Mouse (Mus musculus): ENCODE results near the gene Cdkn3. TPM values are rescaled to one million over a fixed set of nuclear protein-coding genes. Genes with fewer than 3 reads are reported as not detected.
A peak's percentile ranks its signal among the peaks of the same experiment; 100 is the strongest.

Gene Cdkn3
- total and polyA plus RNA-seq, 2 experiments, result 0.31 TPM; not detected in 1

DNA sequence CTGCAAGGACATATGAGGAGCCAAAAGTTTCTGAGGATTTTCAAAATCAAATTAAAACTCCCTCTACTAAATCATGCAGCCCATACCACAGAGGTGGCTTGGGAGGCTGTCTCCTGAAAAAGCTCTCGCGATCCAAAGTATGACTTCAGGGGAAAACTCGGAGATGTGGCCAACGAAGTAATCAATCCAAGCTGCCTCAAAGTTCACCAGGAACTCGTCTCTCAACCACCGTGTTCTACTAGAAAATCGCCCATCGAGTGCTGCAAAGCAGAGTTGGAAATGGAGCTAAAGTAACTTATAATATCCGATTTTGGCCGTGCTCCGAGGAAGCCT lies 27.1 kb downstream of the Cdkn3 start:
- TF ChIP-seq POLR2A (IDR thresholded peaks at IDR 0.05; ENCODE audit: extremely low read depth, insufficient read depth, low read length), result no peak
- TF ChIP-seq CTCF (IDR thresholded peaks at IDR 0.05; ENCODE audit: low read depth, low read length), result no peak
- DNase-seq (ENCODE audit: extremely low read depth, low read depth, low spot score), result peak; percentile 61
- Histone ChIP-seq H3K4me1 (ENCODE audit: control insufficient read depth, insufficient read depth, low read length) (peaks cover 14% of the 10 kb centered on the region), H3K9ac (ENCODE audit: low read depth, low read length) (peak overlapping the region; percentile 98), H3K27me3 (ENCODE audit: control insufficient read depth, insufficient read depth, low read length) (no peaks in the 10 kb centered on the region), H3K36me3 (ENCODE audit: control insufficient read depth, insufficient read depth, low read length) (peaks cover 4% of the 10 kb centered on the region), H3K4me3 (ENCODE audit: insufficient read depth, low read depth, low read length) (peak overlapping the region; percentile 100), H3K27ac (replicated peaks; ENCODE audit: insufficient read depth, low read depth, low read length) (peak overlapping the region; percentile 88), H3K79me2 (ENCODE audit: control insufficient read depth, insufficient read depth, low read length) (peaks cover 22% of the 10 kb centered on the region; the same call in 1 of the 2 replicates)
- 0% methylated on average over 11 of the region's 11 CpGs for WGBS

GRCm38 (mm10) chr14:46787787-46788504 lies 27.6 kb downstream of the Cdkn3 start, which contains the start of gene Cnih1:
Gene Cnih1 (minus strand): TSS chr14:46788411.
- H3K36me3 ChIP-seq (ENCODE audit: control insufficient read depth, insufficient read depth, low read length), result no peaks in the 10 kb centered on the region; the same call in 1 of the 2 replicates
- DNase-seq (ENCODE audit: extremely low read depth, low read depth, low spot score), result peak; percentile 71
- peaks cover 22% of the 10 kb centered on the region; the same call in 1 of the 2 replicates for H3K79me2 ChIP-seq (ENCODE audit: control insufficient read depth, insufficient read depth, low read length)
- H3K4me1 ChIP-seq (ENCODE audit: control insufficient read depth, insufficient read depth, low read length), result peaks cover 14% of the 10 kb centered on the region
- 2% methylated on average over 82 of the region's 86 CpGs for WGBS
- peak within 1 kb of the TSS; percentile 98 for H3K9ac ChIP-seq (ENCODE audit: low read depth, low read length)
- peak within 1 kb of the TSS; percentile 100 for H3K4me3 ChIP-seq (ENCODE audit: insufficient read depth, low read depth, low read length)
- no peaks in the 10 kb centered on the region for H3K27me3 ChIP-seq (ENCODE audit: control insufficient read depth, insufficient read depth, low read length)
- TF ChIP-seq POLR2A (IDR thresholded peaks at IDR 0.05; ENCODE audit: extremely low read depth, insufficient read depth, low read length) (peak; percentile 26; the same call in 1 of the 2 replicates), CTCF (IDR thresholded peaks at IDR 0.05; ENCODE audit: low read depth, low read length) (peak; percentile 81)
- H3K27ac ChIP-seq (replicated peaks; ENCODE audit: insufficient read depth, low read depth, low read length), result peak within 1 kb of the TSS; percentile 88

DNA sequence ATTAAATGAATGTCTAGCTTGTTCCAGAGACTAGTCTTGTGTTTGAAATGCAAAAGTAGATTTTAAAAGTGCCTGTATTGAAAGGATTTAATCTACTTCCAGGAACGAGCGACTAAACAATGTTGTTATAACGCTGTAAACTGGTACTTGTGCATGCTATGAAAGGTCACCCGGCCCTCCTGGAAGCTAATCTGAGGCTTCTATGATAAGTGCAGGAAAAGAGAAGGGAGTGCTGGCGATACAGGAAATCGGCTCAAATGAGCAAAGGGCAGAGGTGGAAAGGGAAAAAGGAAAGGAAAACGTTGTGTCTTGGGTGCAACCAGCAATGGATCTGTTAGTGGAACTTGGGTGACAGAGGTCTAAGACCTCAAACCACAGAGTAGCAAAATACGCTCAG lies 28.2 kb downstream of the Cdkn3 start:
- H3K4me1 ChIP-seq (ENCODE audit: control insufficient read depth, insufficient read depth, low read length), result peaks cover 14% of the 10 kb centered on the region
- WGBS, result 13% methylated on average over 8 of the region's 8 CpGs
- peak overlapping the region; percentile 64 for H3K27ac ChIP-seq (replicated peaks; ENCODE audit: insufficient read depth, low read depth, low read length)
- peak overlapping the region; percentile 100 for H3K4me3 ChIP-seq (ENCODE audit: insufficient read depth, low read depth, low read length)
- no peaks in the 10 kb centered on the region for H3K27me3 ChIP-seq (ENCODE audit: control insufficient read depth, insufficient read depth, low read length)
- peaks cover 19% of the 10 kb centered on the region; the same call in 1 of the 2 replicates for H3K79me2 ChIP-seq (ENCODE audit: control insufficient read depth, insufficient read depth, low read length)
- H3K36me3 ChIP-seq (ENCODE audit: control insufficient read depth, insufficient read depth, low read length), result no peaks in the 10 kb centered on the region; the same call in 1 of the 2 replicates
- no peak for DNase-seq (ENCODE audit: extremely low read depth, low read depth, low spot score)
- peak overlapping the region; percentile 38; the same call in 1 of the 2 replicates for H3K9ac ChIP-seq (ENCODE audit: low read depth, low read length)
- TF ChIP-seq CTCF (IDR thresholded peaks at IDR 0.05; ENCODE audit: low read depth, low read length) (no peak), POLR2A (IDR thresholded peaks at IDR 0.05; ENCODE audit: extremely low read depth, insufficient read depth, low read length) (no peak)

DNA sequence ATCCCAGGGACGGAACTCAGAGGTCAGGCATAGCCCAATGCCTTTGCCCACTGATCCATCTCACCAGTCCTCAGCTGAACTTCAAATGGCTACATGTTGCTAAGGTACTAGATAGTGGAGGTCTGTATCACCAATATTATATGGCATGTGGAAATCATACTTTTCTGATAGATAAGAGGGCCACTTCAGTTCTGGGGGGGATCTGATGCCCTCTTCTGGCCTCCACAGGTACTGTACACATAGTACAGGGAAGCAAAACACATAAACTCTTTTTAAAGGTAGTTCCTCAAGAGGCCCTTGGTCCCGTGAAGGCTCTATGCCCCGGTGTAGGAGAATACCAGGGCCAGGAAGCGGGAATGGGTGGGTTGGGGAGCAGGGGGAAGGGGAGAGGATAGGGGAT lies 30.0 kb downstream of the Cdkn3 start:
- WGBS, result 88% methylated on average over 4 of the region's 4 CpGs
- Histone ChIP-seq H3K9ac (ENCODE audit: low read depth, low read length) (no peak overlapping the region), H3K4me1 (ENCODE audit: control insufficient read depth, insufficient read depth, low read length) (peaks cover 14% of the 10 kb centered on the region), H3K27ac (replicated peaks; ENCODE audit: insufficient read depth, low read depth, low read length) (no peak overlapping the region), H3K4me3 (ENCODE audit: insufficient read depth, low read depth, low read length) (no peak overlapping the region), H3K36me3 (ENCODE audit: control insufficient read depth, insufficient read depth, low read length) (no peaks in the 10 kb centered on the region), H3K27me3 (ENCODE audit: control insufficient read depth, insufficient read depth, low read length) (no peaks in the 10 kb centered on the region), H3K79me2 (ENCODE audit: control insufficient read depth, insufficient read depth, low read length) (peaks cover 7% of the 10 kb centered on the region; the same call in 1 of the 2 replicates)
- DNase-seq (ENCODE audit: extremely low read depth, low read depth, low spot score), result no peak
- no peak for TF ChIP-seq POLR2A (IDR thresholded peaks at IDR 0.05; ENCODE audit: extremely low read depth, insufficient read depth, low read length)
- no peak for TF ChIP-seq CTCF (IDR thresholded peaks at IDR 0.05; ENCODE audit: low read depth, low read length)

DNA sequence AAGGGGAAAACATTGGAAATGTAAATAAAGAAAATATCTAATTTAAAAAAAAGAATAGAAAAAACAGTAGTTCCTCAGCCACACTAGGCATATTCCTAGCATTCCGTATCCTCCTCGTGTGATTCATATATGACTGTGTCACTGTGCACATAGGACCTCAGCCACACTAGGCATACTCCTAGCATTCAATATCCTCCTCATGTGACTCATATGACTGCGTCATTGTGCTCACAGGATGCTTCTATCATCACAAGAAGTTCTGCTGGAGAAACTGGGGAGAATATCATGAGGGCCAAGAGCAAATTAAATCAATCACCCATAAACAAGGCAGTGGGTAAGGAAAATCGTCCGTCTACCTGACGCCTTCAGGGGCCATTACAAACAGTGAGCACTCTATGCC lies 30.4 kb downstream of the Cdkn3 start:
- Histone ChIP-seq H3K79me2 (ENCODE audit: control insufficient read depth, insufficient read depth, low read length) (peaks cover 6% of the 10 kb centered on the region; the same call in 1 of the 2 replicates), H3K4me3 (ENCODE audit: insufficient read depth, low read depth, low read length) (no peak overlapping the region), H3K9ac (ENCODE audit: low read depth, low read length) (no peak overlapping the region), H3K27ac (replicated peaks; ENCODE audit: insufficient read depth, low read depth, low read length) (no peak overlapping the region), H3K4me1 (ENCODE audit: control insufficient read depth, insufficient read depth, low read length) (peaks cover 14% of the 10 kb centered on the region), H3K27me3 (ENCODE audit: control insufficient read depth, insufficient read depth, low read length) (no peaks in the 10 kb centered on the region), H3K36me3 (ENCODE audit: control insufficient read depth, insufficient read depth, low read length) (no peaks in the 10 kb centered on the region)
- no peak for DNase-seq (ENCODE audit: extremely low read depth, low read depth, low spot score)
- 94% methylated on average over 6 of the region's 6 CpGs for WGBS
- no peak for TF ChIP-seq CTCF (IDR thresholded peaks at IDR 0.05; ENCODE audit: low read depth, low read length)
- TF ChIP-seq POLR2A (IDR thresholded peaks at IDR 0.05; ENCODE audit: extremely low read depth, insufficient read depth, low read length), result no peak

GRCm38 (mm10) chr14:46794157-46794556 lies 33.8 kb downstream of the Cdkn3 start:
- H3K36me3 ChIP-seq (ENCODE audit: control insufficient read depth, insufficient read depth, low read length), result no peaks in the 10 kb centered on the region
- 58% methylated on average over 5 of the region's 5 CpGs for WGBS
- TF ChIP-seq CTCF (IDR thresholded peaks at IDR 0.05; ENCODE audit: low read depth, low read length), result no peak
- TF ChIP-seq POLR2A (IDR thresholded peaks at IDR 0.05; ENCODE audit: extremely low read depth, insufficient read depth, low read length), result no peak
- H3K4me1 ChIP-seq (ENCODE audit: control insufficient read depth, insufficient read depth, low read length), result no peaks in the 10 kb centered on the region; the same call in 1 of the 2 replicates
- H3K79me2 ChIP-seq (ENCODE audit: control insufficient read depth, insufficient read depth, low read length), result no peaks in the 10 kb centered on the region
- no peak overlapping the region for H3K9ac ChIP-seq (ENCODE audit: low read depth, low read length)
- no peaks in the 10 kb centered on the region for H3K27me3 ChIP-seq (ENCODE audit: control insufficient read depth, insufficient read depth, low read length)
- peak; percentile 68 for DNase-seq (ENCODE audit: extremely low read depth, low read depth, low spot score)
- H3K27ac ChIP-seq (replicated peaks; ENCODE audit: insufficient read depth, low read depth, low read length), result no peak overlapping the region
- H3K4me3 ChIP-seq (ENCODE audit: insufficient read depth, low read depth, low read length), result no peak overlapping the region
